Mouse (Mus musculus): ENCODE measurements around the gene Milr1. TPM values are rescaled to one million over a fixed set of nuclear protein-coding genes. Genes with fewer than 3 reads are reported as not detected.
"Not testable (repeated sequence)": the region's sequence is repeated elsewhere in the genome, so short reads cannot be mapped to it uniquely, and the experiment has no call there.

The Milr1 gene
- polyA plus RNA-seq, 1 experiment from 2014 or later, result 2.7 TPM

GRCm38 (mm10) chr11:106737178-106737621 lies 13.8 kb upstream of the Milr1 start:
- H3K27ac ChIP-seq, result no peak overlapping the region
- WGBS (ENCODE audit: insufficient replicate concordance), result 46% methylated on average over 12 of the region's 12 CpGs

GRCm38 (mm10) chr11:106739116-106739515 lies 11.9 kb upstream of the Milr1 start:
- H3K4me2 ChIP-seq, result no peak overlapping the region
- H3K9me3 ChIP-seq (replicated peaks), result no peaks in the 10 kb centered on the region
- H3K27me3 ChIP-seq (replicated peaks), result no peaks in the 10 kb centered on the region
- H3K9ac ChIP-seq, result no peak overlapping the region
- no peak for ATAC-seq
- no peak overlapping the region for H3K4me3 ChIP-seq
- no peaks in the 10 kb centered on the region for H3K4me1 ChIP-seq
- WGBS (ENCODE audit: insufficient replicate concordance), result 81% methylated on average over 2 of the region's 2 CpGs
- H3K27ac ChIP-seq, result no peak overlapping the region
- H3K36me3 ChIP-seq, result no peaks in the 10 kb centered on the region

More at GRCm38 (mm10) chr11:106737178-106737621, 13.8 kb upstream of the Milr1 start:
- Histone ChIP-seq H3K4me3 (no peak overlapping the region), H3K27me3 (replicated peaks) (no peaks in the 10 kb centered on the region), H3K36me3 (no peaks in the 10 kb centered on the region), H3K4me2 (no peak overlapping the region), H3K4me1 (no peaks in the 10 kb centered on the region), H3K9ac (no peak overlapping the region), H3K9me3 (replicated peaks) (no peaks in the 10 kb centered on the region)
- ATAC-seq, result no peak

- WGBS (ENCODE audit: insufficient replicate concordance), result 85% methylated on average over 6 of the region's 8 CpGs
- not testable (repeated sequence) for H3K9ac ChIP-seq; H3K4me3 ChIP-seq; H3K27me3 ChIP-seq (replicated peaks); ATAC-seq; H3K4me1 ChIP-seq; H3K4me2 ChIP-seq; H3K36me3 ChIP-seq; H3K9me3 ChIP-seq (replicated peaks); H3K27ac ChIP-seq
Measured at GRCm38 (mm10) chr11:106740724-106741123, 10.3 kb upstream of the Milr1 start.

GRCm38 (mm10) chr11:106741232-106741631 lies 9.8 kb upstream of the Milr1 start:
- Histone ChIP-seq H3K4me1 (no peaks in the 10 kb centered on the region), H3K9ac (no peak overlapping the region), H3K9me3 (replicated peaks) (no peaks in the 10 kb centered on the region), H3K4me3 (no peak overlapping the region), H3K27ac (no peak overlapping the region), H3K27me3 (replicated peaks) (no peaks in the 10 kb centered on the region), H3K4me2 (no peak overlapping the region), H3K36me3 (no peaks in the 10 kb centered on the region)
- WGBS (ENCODE audit: insufficient replicate concordance), result 67% methylated on average over 6 of the region's 6 CpGs
- ATAC-seq, result no peak

GRCm38 (mm10) chr11:106741826-106742225 lies 9.2 kb upstream of the Milr1 start:
- no peaks in the 10 kb centered on the region for H3K4me1 ChIP-seq
- no peaks in the 10 kb centered on the region for H3K36me3 ChIP-seq
- H3K4me3 ChIP-seq, result no peak overlapping the region
- WGBS (ENCODE audit: insufficient replicate concordance), result 74% methylated on average over 3 of the region's 3 CpGs
- no peaks in the 10 kb centered on the region for H3K27me3 ChIP-seq (replicated peaks)
- H3K9ac ChIP-seq, result no peak overlapping the region
- ATAC-seq, result no peak
- H3K4me2 ChIP-seq, result no peak overlapping the region
- H3K9me3 ChIP-seq (replicated peaks), result no peaks in the 10 kb centered on the region
- H3K27ac ChIP-seq, result no peak overlapping the region

GRCm38 (mm10) chr11:106742388-106742841 lies 8.6 kb upstream of the Milr1 start:
- H3K9ac ChIP-seq, result no peak overlapping the region
- 34% methylated on average over 6 of the region's 6 CpGs for WGBS (ENCODE audit: insufficient replicate concordance)
- no peak overlapping the region for H3K4me3 ChIP-seq
- no peaks in the 10 kb centered on the region for H3K4me1 ChIP-seq
- no peaks in the 10 kb centered on the region for H3K27me3 ChIP-seq (replicated peaks)
- ATAC-seq, result no peak
- H3K36me3 ChIP-seq, result no peaks in the 10 kb centered on the region
- no peak overlapping the region for H3K4me2 ChIP-seq
- H3K9me3 ChIP-seq (replicated peaks), result no peaks in the 10 kb centered on the region
- H3K27ac ChIP-seq, result no peak overlapping the region

- Histone ChIP-seq H3K4me3 (no peak overlapping the region), H3K27me3 (replicated peaks) (no peaks in the 10 kb centered on the region), H3K4me2 (no peak overlapping the region), H3K27ac (no peak overlapping the region), H3K4me1 (no peaks in the 10 kb centered on the region), H3K9me3 (replicated peaks) (no peaks in the 10 kb centered on the region), H3K9ac (no peak overlapping the region), H3K36me3 (no peaks in the 10 kb centered on the region)
- ATAC-seq, result no peak
- WGBS (ENCODE audit: insufficient replicate concordance), result 75% methylated on average over 5 of the region's 5 CpGs
Measured at GRCm38 (mm10) chr11:106744949-106745348, 6.1 kb upstream of the Milr1 start.

GRCm38 (mm10) chr11:106749557-106750120 lies 1.4 kb upstream of the Milr1 start:
- not testable (repeated sequence) for H3K27me3 ChIP-seq (replicated peaks); H3K4me2 ChIP-seq; H3K9me3 ChIP-seq (replicated peaks); H3K9ac ChIP-seq; ATAC-seq; H3K4me3 ChIP-seq; H3K36me3 ChIP-seq
- WGBS (ENCODE audit: insufficient replicate concordance), result 86% methylated on average over 7 of the region's 7 CpGs
- 0 out of 2 replicates have a peak overlapping the region, but pooled peaks have one; percentile 8 for H3K27ac ChIP-seq
- peaks cover 30% of the 10 kb centered on the region for H3K4me1 ChIP-seq

GRCm38 (mm10) chr11:106750121-106750751 lies 790 bp upstream of the Milr1 start, which contains the start of gene Pecam1:
Gene Pecam1, minus strand, starts transcription at chr11:106750628.
- WGBS (ENCODE audit: insufficient replicate concordance), result 59% methylated on average over 13 of the region's 13 CpGs
- no peak within 1 kb of the TSS for H3K4me3 ChIP-seq
- H3K27me3 ChIP-seq (replicated peaks), result peaks cover 9% of the 10 kb centered on the region; the same call in 1 of the 2 replicates
- H3K4me2 ChIP-seq, result peak within 1 kb of the TSS; percentile 29
- no peaks in the 10 kb centered on the region for H3K36me3 ChIP-seq
- ATAC-seq, result no peak
- H3K9me3 ChIP-seq (replicated peaks), result no peaks in the 10 kb centered on the region
- peaks cover 30% of the 10 kb centered on the region for H3K4me1 ChIP-seq
- H3K9ac ChIP-seq, result no peak within 1 kb of the TSS
- peak within 1 kb of the TSS; percentile 25 for H3K27ac ChIP-seq

GRCm38 (mm10) chr11:106752103-106752502 lies 1.1 kb downstream of the Milr1 start:
- 18% methylated on average over 7 of the region's 7 CpGs for whole genome bisulfite sequencing (ENCODE audit: insufficient replicate concordance)
- H3K27me3 ChIP-seq (replicated peaks), result peaks cover 9% of the 10 kb centered on the region; the same call in 1 of the 2 replicates
- no peak for ATAC-seq
- no peak overlapping the region for H3K9ac ChIP-seq
- H3K4me1 ChIP-seq, result peaks cover 30% of the 10 kb centered on the region
- no peak overlapping the region for H3K4me3 ChIP-seq
- no peaks in the 10 kb centered on the region for H3K9me3 ChIP-seq (replicated peaks)
- H3K27ac ChIP-seq, result no peak overlapping the region
- no peak overlapping the region for H3K4me2 ChIP-seq
- no peaks in the 10 kb centered on the region for H3K36me3 ChIP-seq

- H3K4me2 ChIP-seq, result no peak overlapping the region
- ATAC-seq, result no peak
- H3K4me1 ChIP-seq, result peaks cover 35% of the 10 kb centered on the region
- H3K9me3 ChIP-seq (replicated peaks), result no peaks in the 10 kb centered on the region
- H3K4me3 ChIP-seq, result no peak overlapping the region
- no peaks in the 10 kb centered on the region for H3K36me3 ChIP-seq
- peaks cover 9% of the 10 kb centered on the region; the same call in 1 of the 2 replicates for H3K27me3 ChIP-seq (replicated peaks)
- WGBS (ENCODE audit: insufficient replicate concordance), result 55% methylated on average over 6 of the region's 6 CpGs
- no peak overlapping the region for H3K27ac ChIP-seq
- no peak overlapping the region for H3K9ac ChIP-seq
Measured at GRCm38 (mm10) chr11:106753314-106753713, 2.3 kb downstream of the Milr1 start.

GRCm38 (mm10) chr11:106755583-106755982 lies 4.6 kb downstream of the Milr1 start:
- Histone ChIP-seq H3K36me3 (no peaks in the 10 kb centered on the region), H3K4me1 (peaks cover 30% of the 10 kb centered on the region), H3K4me3 (no peak overlapping the region), H3K9me3 (replicated peaks) (no peaks in the 10 kb centered on the region), H3K27ac (no peak overlapping the region), H3K9ac (no peak overlapping the region), H3K4me2 (no peak overlapping the region), H3K27me3 (replicated peaks) (peaks cover 9% of the 10 kb centered on the region; the same call in 1 of the 2 replicates)
- no peak for ATAC-seq
- WGBS (ENCODE audit: insufficient replicate concordance), result 43% methylated on average over 5 of the region's 5 CpGs

Data from liver, embryonic 12.5 days (tissue).